Mouse (Mus musculus): ENCODE measurements at regions not wholly inside any gene's neighbourhood (a gene's known extent, or its start where the extent isn't known, plus 50 kb on each side); places are given as distances from the start of the nearest gene placed in this dataset.
A peak's percentile ranks its signal among the peaks of the same experiment; 100 is the strongest.
"Not testable (repeated sequence)": the region's sequence is repeated elsewhere in the genome, so short reads cannot be mapped to it uniquely, and the experiment has no call there.

DNA sequence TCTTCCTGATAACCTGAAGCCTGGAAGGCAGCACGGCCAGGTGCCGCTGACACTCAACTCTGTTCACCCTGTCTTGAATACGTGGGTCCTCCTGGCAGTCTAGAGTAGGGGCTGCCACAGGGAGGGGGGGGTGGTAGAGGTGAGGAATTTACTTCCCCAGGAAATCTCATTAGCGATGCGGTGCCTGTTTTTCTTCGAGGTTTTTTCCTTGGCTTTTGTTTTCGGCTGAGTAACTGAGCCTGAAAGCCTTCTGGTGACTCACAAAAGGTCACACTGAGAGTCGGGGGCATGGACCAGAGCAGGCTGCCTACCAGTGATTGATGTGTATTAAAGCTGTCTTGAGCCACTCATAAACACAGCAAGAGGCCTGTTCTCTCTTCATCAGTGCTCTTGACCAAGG is 181.1 kb upstream of the Pmfbp1 start:
- no peak for DNase-seq

GRCm38 (mm10) chr8:109320955-109321354 is 172.9 kb upstream of the Pmfbp1 start:
- DNase-seq, result no peak

- DNase-seq, result no peak
Observed at GRCm38 (mm10) chr8:109323351-109323750, 170.5 kb upstream of the Pmfbp1 start.

- DNase-seq, result no peak
Observed at GRCm38 (mm10) chr8:109324241-109324640, 169.6 kb upstream of the Pmfbp1 start.

DNA sequence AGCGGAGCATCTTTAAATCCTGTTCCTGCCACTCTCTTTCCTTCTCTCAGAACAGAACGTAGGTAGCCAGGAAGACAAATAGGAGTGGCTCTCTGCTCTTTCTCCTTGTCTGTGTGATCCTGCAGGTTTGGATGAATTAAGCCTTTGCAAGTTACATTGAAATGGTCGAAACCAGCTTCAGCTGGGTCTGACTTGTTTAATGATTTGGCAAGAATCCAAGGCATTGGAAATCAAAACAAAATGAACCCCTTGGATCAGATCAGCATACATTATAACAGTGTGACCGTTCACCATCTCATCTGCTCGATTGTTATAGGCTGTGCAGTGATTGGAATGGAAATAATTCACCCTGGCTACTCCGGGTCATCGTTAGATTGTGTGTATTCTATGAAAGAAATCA is 157.6 kb upstream of the Pmfbp1 start:
- DNase-seq, result no peak

DNA sequence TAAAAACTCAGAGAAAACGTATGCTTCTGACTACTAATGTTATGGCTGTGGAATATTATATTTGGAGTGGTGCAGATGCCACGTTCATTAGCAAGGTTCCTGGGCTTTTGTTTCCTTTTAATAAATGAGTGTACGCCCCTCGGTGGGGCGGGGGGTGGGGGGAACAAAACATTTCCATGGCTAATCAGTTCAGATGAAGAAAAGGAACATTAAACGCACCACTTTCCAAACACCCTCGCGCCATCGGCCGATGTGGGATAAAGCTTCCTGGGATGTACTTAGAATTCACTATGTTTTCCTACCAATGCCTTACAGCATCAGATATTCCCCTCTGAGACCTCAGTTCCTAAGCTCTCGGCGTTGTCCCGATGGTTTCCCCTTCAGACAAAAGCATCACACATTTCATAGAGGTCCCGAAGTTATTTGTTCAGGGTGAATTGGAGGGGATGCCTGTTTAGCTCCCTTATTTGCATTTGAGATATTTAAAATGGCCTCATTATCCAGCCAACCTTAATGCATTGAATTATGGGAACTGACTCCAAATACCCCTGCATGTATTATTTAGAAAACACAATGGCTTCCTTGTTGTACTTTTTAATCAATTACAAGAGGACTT is 155.5 kb upstream of the Pmfbp1 start:
- no peak for DNase-seq

DNA sequence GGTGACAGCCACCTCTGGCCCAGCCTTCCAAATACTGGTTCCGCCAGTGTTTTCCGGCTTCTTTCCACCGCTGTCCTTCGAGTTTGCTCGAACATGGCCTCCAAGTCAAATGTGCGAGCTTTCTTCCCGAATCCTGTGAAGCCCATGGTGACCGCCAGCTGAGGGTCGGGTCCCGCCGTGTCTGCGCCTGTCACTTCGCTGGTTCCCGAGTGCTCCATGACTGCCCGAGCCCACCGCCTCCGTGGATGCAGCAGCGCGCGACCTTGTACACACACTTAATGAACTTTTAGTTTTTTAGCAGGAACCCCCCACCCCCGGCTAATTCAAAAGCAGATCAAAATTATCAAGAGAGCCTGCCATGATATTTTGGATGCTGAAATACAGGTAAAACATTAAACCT is 153.2 kb upstream of the Pmfbp1 start:
- not testable (repeated sequence) for DNase-seq

DNA sequence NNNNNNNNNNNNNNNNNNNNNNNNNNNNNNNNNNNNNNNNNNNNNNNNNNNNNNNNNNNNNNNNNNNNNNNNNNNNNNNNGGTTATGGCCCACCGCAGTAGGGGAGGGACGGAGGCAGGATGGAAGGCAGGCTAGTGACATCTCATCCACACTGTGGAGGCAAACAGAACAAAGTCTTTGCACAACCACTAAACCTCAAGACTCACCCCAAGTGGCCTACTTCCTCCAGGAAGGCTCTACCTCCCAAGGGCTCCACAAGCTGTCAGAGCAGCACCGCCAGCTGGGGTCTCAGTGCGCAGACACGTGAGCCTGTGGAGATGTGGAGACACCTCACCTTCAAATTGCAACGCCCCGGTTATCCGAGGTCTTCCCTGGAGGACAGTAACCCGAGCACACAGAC is 138.7 kb upstream of the Pmfbp1 start:
- no peak for DNase-seq

DNA sequence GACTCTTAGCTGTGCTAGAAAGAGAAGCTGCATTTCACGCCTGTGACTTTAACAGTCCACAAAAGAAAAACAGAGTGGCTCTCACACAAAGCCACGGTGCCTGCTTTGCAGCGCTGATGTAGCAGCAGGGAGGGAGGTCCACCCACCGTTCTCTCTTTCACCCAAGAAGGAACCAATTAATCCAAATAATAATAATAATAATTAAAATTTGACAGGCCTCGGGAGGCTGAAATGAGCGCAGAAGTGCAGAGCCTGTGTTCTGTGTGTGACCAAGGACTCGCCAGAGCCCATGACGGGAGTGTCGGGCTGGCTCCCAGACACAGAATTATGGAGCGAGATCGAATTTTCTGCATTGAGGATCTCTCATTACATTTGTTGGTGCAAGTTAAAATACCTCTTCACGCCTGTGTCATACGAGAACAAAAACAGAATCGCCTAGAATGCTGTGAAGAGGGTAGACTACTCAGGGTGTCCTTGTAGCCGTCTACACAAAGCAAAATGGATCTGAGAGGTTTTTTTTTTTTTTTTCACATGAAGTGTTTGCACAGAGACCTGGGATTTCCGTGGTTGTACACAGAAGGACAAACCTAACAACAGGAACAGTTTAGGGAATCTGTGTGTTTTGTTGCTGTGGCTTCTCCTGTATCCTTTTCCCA is 134.3 kb upstream of the Pmfbp1 start:
- no peak for DNase-seq

DNA sequence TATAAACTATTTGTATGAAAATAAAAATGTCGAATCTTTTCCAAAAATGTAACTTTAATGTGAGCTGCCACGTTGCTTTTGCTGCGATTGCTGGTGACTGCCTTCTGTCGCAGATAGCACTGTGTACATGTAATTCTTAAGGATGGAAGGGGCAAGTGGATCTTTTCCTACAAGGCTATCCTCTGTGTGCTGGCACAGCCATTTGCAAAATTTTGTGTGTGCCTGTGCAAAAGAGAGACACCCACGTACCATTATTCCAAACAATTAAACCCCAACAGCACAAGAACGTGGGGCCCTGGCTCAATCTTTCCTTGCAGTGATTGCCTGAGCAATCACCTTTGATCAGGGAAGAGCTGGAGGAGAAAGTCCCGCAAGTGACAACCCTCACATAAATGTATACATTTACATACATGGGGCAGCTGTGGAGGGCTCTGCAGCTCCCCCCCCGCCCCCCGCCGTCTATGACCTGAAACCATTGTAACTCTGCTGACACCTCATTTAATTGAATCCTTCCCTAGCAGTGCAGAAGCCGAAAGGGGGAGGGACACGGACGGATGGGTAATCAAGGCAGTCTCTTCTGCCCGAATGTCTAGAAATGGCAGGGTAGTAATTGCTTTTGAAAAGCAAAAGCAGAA is 133.6 kb upstream of the Pmfbp1 start:
- no peak for DNase-seq

GRCm38 (mm10) chr8:109360904-109361303 is 132.9 kb upstream of the Pmfbp1 start:
- peak; percentile 14 to 25 for DNase-seq

DNA sequence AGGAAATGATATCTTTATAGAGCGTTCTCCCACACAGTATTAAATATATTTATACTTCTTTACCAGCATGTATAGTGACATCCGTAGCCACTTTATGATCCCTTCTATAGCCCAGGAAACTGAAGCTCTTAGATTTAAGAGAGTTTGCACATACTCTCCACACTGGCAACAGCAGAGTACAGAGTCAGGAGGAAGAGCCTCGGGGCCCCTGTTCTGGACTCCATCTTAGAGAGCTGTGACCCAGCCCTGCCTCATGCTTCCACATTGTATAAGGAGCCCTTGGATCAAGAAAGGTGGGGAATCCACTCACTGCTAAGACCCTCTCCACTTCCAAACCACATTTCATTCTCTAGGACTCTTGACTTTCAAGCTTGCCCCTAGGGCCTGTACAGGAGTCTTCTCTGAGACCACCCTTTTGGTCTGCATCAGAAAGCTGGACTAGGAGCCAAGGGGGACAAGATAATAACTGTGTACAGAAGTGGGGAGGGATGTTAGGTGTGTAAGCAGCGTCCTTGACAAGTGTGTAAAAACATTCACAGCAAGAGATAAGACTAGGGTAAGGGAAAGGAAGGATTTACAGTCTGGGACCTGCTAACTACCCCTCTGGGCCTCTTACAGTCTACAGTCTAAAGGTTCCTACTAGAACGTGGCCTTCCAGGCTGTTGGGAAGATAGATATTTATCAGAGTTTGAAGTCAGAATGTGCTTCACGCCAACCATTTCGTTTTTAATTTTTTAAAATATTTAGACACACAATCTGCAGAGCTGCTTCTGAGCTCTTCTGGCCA is 132.1 kb upstream of the Pmfbp1 start:
- DNase-seq, result no peak

- DNase-seq, result no peak
Observed at GRCm38 (mm10) chr8:109363185-109363845, 130.5 kb upstream of the Pmfbp1 start.

- no peak for DNase-seq
Observed at GRCm38 (mm10) chr8:109373977-109374376, 119.8 kb upstream of the Pmfbp1 start.

- no peak for DNase-seq
Observed at GRCm38 (mm10) chr8:109384881-109385280, 108.9 kb upstream of the Pmfbp1 start.

DNA sequence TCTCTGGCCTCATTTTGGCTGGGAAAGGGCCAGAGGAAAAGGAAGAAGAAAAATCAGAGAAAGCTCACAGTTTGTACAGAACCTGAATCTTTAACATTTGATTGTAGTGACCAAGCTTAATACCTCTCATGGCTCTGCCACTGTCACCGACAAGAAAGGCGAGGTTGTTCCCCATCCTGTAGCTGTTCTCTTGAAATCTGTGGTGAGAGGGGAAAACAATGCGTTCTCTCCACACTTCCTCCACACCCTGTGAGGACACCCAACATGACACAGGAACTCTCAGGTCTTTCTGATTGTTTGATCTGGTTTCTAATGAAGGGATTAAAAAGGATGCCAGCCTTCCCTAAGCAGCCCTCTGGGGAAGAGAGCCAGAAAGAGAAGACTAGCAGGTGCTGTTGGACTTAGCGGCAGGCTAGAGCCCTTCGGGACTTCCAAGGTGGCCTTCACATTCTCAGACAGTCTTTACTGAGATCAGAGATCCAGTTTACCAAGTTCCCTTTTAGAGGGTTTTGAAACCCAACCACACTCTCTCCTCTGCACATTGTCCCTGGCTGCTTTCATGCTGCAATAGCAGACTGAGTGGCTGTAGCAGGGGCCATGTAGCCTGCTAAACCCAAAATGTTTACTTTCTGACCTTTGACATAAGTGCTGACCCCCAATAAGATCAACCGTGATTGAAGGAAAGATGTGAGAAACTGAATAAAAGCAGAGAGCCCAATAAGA is 98.5 kb upstream of the Pmfbp1 start:
- no peak for DNase-seq

DNA sequence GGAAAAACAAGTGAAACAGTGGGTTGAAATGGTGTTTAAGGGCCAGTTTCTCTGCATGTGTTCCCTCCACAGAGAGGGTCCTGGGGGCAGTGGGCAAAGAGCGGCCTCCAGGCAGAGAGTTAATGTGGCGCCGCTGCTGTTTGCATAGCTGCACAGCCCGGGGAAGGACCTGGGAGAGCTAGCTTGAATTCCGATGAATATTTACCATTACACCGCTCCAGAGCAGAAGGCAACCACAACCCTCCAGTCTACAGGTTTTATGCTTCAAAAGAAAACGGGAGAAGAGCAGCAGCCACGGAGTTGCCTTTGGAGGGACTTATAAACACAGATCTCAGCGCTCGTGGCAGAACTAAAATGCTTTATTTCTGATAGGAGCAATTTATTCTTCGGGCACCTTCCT is 94.2 kb upstream of the Pmfbp1 start:
- DNase-seq, result no peak

DNA sequence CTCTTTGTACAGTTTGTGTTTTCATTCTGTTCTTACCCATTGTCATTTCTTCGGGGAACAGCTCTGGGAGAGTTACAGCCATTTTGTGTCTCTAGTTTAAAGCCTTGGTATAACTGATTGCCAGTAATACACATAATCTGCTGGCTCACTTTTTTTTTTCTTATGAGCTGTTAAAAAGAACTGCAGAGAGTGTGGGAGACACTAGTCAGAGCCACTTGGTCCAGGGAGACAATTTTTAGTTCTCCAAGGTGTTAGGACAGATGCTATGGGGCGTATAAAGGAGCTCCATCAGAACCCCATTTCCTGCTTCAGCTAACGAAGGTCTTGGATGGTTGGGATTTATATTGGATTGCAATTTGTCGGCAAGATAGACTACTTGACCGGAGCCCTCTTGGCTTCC is 93.6 kb upstream of the Pmfbp1 start:
- DNase-seq, result no peak

DNA sequence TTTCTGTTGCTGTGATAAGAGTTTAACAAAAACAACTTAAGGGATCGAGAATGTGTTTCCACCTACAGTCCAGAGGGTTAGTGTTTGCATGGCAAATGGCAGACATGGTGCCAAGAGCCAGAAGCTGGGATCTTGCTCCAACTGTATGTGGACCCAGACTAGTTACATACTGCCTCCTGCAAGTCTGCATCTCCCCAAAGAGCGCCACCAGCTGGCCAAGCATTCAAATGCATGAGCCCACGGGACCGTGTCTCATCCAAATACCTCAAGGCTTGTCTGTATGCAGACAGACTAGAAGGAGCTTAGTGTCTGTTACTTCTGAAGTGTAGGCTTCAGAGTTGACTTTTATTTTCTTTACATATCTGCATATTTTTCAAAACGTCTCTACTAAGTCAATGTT is 85.9 kb upstream of the Pmfbp1 start:
- DNase-seq, result peak in 1 of 2 experiments; percentile 12

DNA sequence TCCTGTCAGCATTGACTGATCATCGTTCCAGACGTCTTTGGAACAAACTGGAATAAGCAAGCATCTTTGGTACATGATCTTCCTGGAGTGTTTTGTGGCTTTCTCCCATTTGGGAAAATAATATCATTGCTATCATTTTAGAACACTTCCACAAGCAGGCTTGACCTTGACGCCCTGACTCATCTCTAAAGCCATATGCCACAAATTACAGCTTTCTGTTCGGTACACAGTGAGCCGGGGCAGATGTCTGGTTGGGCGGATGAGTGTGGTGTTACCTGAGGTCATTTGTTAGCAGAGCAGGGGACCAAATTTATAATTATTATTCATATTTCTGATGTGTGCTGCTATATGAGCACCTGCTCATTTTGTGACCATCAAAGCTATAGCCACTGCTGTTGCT is 83.3 kb upstream of the Pmfbp1 start:
- no peak for DNase-seq

DNA sequence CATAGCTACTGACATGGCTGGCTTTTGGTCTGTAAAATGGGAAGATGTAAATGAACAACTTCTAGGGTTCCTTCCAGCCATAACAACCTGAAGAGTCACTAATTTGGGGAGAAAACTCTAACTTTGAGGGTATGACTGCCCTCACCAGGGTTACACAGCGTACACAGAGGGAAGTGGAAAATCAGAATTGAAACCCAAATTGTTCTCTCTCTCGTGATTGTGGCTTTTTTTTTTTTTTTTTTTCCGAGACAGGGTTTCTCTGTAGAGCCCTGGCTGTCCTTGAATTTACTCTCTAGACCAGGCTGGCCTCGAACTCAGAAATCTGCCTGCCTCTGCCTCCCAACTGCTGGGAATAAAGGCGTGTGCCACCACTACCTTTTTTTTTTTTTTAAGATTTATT is 80.4 kb upstream of the Pmfbp1 start:
- DNase-seq, result no peak

DNA sequence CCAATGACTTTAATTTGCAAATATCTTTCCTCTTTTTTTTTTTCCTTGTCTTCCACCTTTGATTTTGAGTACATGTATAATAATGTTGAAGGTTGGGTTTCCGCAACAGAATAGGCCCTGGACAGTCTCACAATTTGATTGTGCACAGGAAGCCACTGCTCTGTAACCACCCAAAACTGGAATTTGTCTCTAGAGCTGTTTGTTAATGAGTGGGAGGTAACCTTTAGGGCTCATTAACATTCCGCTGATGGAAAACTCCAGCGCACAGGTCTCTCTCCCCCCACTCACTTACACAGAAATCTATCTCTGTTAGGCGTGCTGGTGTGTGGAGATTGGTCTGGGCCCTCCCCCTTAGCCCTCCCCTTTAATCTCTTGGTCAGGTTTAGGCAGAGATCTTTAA is 78.5 kb upstream of the Pmfbp1 start:
- DNase-seq, result no peak

Data from cerebellum, postnatal 25 days (tissue).